Mouse (Mus musculus): ENCODE measurements around the gene Hamp2. TPM values are rescaled to one million over a fixed set of nuclear protein-coding genes. Genes with fewer than 3 reads are reported as not detected.

Hamp2 gene
- total RNA-seq, 2 experiments from 2014 or later = 0.84 to 12.5 TPM

- DNase-seq (ENCODE audit: low spot score in 2 of 2) = no peak
These were observed 29.3 kb downstream of the Hamp2 start for GRCm38 (mm10) chr7:30895217-30895616.

- no peak for DNase-seq (ENCODE audit: low spot score in 2 of 2)
These were observed 32.0 kb downstream of the Hamp2 start for GRCm38 (mm10) chr7:30892515-30892914.

- DNase-seq (ENCODE audit: low spot score in 2 of 2) = no peak
These were observed 32.7 kb downstream of the Hamp2 start for GRCm38 (mm10) chr7:30891746-30892145.

- DNase-seq (ENCODE audit: low spot score in 2 of 2) = no peak
These were observed 33.8 kb downstream of the Hamp2 start for GRCm38 (mm10) chr7:30890681-30891080.

- no peak for DNase-seq (ENCODE audit: low spot score in 2 of 2)
These were observed 35.7 kb downstream of the Hamp2 start for GRCm38 (mm10) chr7:30888786-30889185.

GRCm38 (mm10) chr7:30887568-30888188, 36.8 kb downstream of the Hamp2 start:
- no peak for DNase-seq (ENCODE audit: low spot score in 2 of 2)

GRCm38 (mm10) chr7:30886852-30887251, 37.6 kb downstream of the Hamp2 start:
- DNase-seq (ENCODE audit: low spot score in 2 of 2) = no peak

GRCm38 (mm10) chr7:30884047-30884446, 40.4 kb downstream of the Hamp2 start:
- no peak for DNase-seq (ENCODE audit: low spot score in 2 of 2)

- no peak for DNase-seq (ENCODE audit: low spot score in 2 of 2)
These were observed 43.1 kb downstream of the Hamp2 start for GRCm38 (mm10) chr7:30881367-30881766.

- no peak for DNase-seq (ENCODE audit: low spot score in 2 of 2)
These were observed 44.3 kb downstream of the Hamp2 start, which contains the start of gene Cd22 for GRCm38 (mm10) chr7:30880176-30880575. TSS of gene Cd22 (minus strand) at chr7:30880342.

GRCm38 (mm10) chr7:30878950-30879349, 45.5 kb downstream of the Hamp2 start:
- DNase-seq (ENCODE audit: low spot score in 2 of 2) = no peak

- DNase-seq (ENCODE audit: low spot score in 2 of 2) = peak; percentile 30 to 63
These were observed 51.4 kb downstream of the Hamp2 start for GRCm38 (mm10) chr7:30873083-30873482.

Other genes starting within 250 kb of the Hamp2 start
- gene 2200002J24Rik, start 225.8 kb downstream of the Hamp2 start, total RNA-seq (2021) = 1 to 10 TPM; 3.8 to 5.2 TPM
- gene Atp4a, start 212.5 kb downstream of the Hamp2 start, total RNA-seq (2021) = 1 to 10 TPM; 2.8 to 3.6 TPM
- gene Tmem147, start 195.1 kb downstream of the Hamp2 start, total RNA-seq (2021) = 100 to 1,000 TPM; 170 to 181 TPM
- not detected for gene Gapdhs, start 181.0 kb downstream of the Hamp2 start, total RNA-seq (2021)
- 10 to 100 TPM; 32.1 to 36.8 TPM for gene Sbsn, start 173.2 kb downstream of the Hamp2 start, total RNA-seq (2021)
- gene Dmkn, start 160.9 kb downstream of the Hamp2 start, total RNA-seq (2021) = 1 to 10 TPM; 3.2 to 4.2 TPM
- gene Krtdap, start 136.8 kb downstream of the Hamp2 start, total RNA-seq (2021) = 1 to 10 TPM; 1.9 to 3.1 TPM
- 1 to 10 TPM; 2.7 to 2.9 TPM for gene Ffar2, start 100.9 kb downstream of the Hamp2 start, total RNA-seq (2021)
- 1 to 10 TPM in 1 of 2 experiments, under 1 TPM in 1; 0.37 to 1.6 TPM for gene Ffar3, start 68.5 kb downstream of the Hamp2 start, total RNA-seq (2021)
- gene Ffar1, start 63.1 kb downstream of the Hamp2 start, total RNA-seq (2021) = under 1 TPM in 1 of 2 experiments, not detected in 1; 0.59 TPM
- under 1 TPM; 0.73 to 0.90 TPM for gene Cd22, start 44.3 kb downstream of the Hamp2 start, total RNA-seq (2021)
- 1 to 10 TPM in 1 of 2 experiments, under 1 TPM in 1; 0.45 to 1.4 TPM for gene Mag, start 9.8 kb downstream of the Hamp2 start, total RNA-seq (2021)
- 10 to 100 TPM in 1 of 2 experiments, 1 to 10 TPM in 1; 2.3 to 36.9 TPM for gene Hamp, start 19.4 kb upstream of the Hamp2 start, total RNA-seq (2021)
- 100 to 1,000 TPM; 113 to 125 TPM for gene Usf2, start 32.1 kb upstream of the Hamp2 start, total RNA-seq (2021)
- 10 to 100 TPM; 15.2 to 17.6 TPM for gene Lsr, start 48.8 kb upstream of the Hamp2 start, total RNA-seq (2021)
- under 1 TPM; 0.68 to 0.98 TPM for gene Fam187b, start 49.1 kb upstream of the Hamp2 start, total RNA-seq (2021)
- gene Fxyd5, start 117.8 kb upstream of the Hamp2 start, total RNA-seq (2021) = 10 to 100 TPM; 30.0 to 31.2 TPM
- 10 to 100 TPM in 1 of 2 experiments, 1 to 10 TPM in 1; 8.9 to 13.3 TPM for gene Fxyd7, start 126.8 kb upstream of the Hamp2 start, total RNA-seq (2021)
- gene Fxyd1, start 132.5 kb upstream of the Hamp2 start, total RNA-seq (2021) = 100 to 1,000 TPM; 141 to 173 TPM
- 1 to 10 TPM; 6.8 to 6.9 TPM for gene Lgi4, start 134.7 kb upstream of the Hamp2 start, total RNA-seq (2021)
- gene Fxyd3, start 152.0 kb upstream of the Hamp2 start, total RNA-seq (2021) = 1 to 10 TPM; 2.0 to 5.9 TPM
- gene Hpn, start 190.6 kb upstream of the Hamp2 start, total RNA-seq (2021) = 10 to 100 TPM; 18.2 to 25.4 TPM
- gene Scn1b, start 202.3 kb upstream of the Hamp2 start, total RNA-seq (2021) = 10 to 100 TPM; 10.8 to 10.9 TPM
- 10 to 100 TPM; 55.4 to 58.7 TPM for gene Gramd1a, start 231.2 kb upstream of the Hamp2 start, total RNA-seq (2021)

All from adrenal gland, postnatal 4 days (tissue).